Mouse (Mus musculus): ENCODE measurements around the gene Abcb9. TPM values are rescaled to one million over a fixed set of nuclear protein-coding genes. Genes with fewer than 3 reads are reported as not detected.

Gene Abcb9
- 7.0 and 7.8 TPM in 2 replicates for polyA plus RNA-seq (2012; rRNA removed)

- Histone ChIP-seq H3K4me3 (ENCODE audit: extremely low read depth, insufficient read depth, insufficient read length) (peak within 1 kb of the TSS; percentile 53), H3K36me3 (ENCODE audit: control insufficient read depth, insufficient read depth, low read length) (no peaks in the 10 kb centered on the region), H3K27ac (ENCODE audit: insufficient read depth, low read length) (no peak within 1 kb of the TSS), H3K27me3 (ENCODE audit: control insufficient read depth, insufficient read depth, low read length) (no peaks in the 10 kb centered on the region), H3K4me1 (ENCODE audit: control insufficient read depth, insufficient read depth, insufficient read length) (peaks cover 8% of the 10 kb centered on the region; the same call in 1 of the 2 replicates)
- 1% methylated on average over 42 of the region's 42 CpGs for WGBS
- no peak; the same call in 1 of the 2 replicates for TF ChIP-seq POLR2A (IDR thresholded peaks at IDR 0.05; ENCODE audit: low read depth, low read length)
- no peak for TF ChIP-seq CTCF (IDR thresholded peaks at IDR 0.05; ENCODE audit: extremely low read depth, insufficient read depth, insufficient read length, insufficient replicate concordance)
- DNase-seq (ENCODE audit: low read depth in 1 of 2, low spot score in 2 of 2) = peak; percentile 91 to 99
Measured at GRCm38 (mm10) chr5:124095596-124096232, at the start of gene Abcb9. TSS of gene Abcb9 (minus strand) at chr5:124095798.

- Histone ChIP-seq H3K36me3 (ENCODE audit: control insufficient read depth, insufficient read depth, low read length) (peaks cover 14% of the 10 kb centered on the region), H3K27me3 (ENCODE audit: control insufficient read depth, insufficient read depth, low read length) (no peaks in the 10 kb centered on the region), H3K27ac (ENCODE audit: insufficient read depth, low read length) (no peak overlapping the region), H3K4me1 (ENCODE audit: control insufficient read depth, insufficient read depth, insufficient read length) (no peaks in the 10 kb centered on the region), H3K4me3 (ENCODE audit: extremely low read depth, insufficient read depth, insufficient read length) (no peak overlapping the region)
- TF ChIP-seq CTCF (IDR thresholded peaks at IDR 0.05; ENCODE audit: extremely low read depth, insufficient read depth, insufficient read length, insufficient replicate concordance) (no peak), POLR2A (IDR thresholded peaks at IDR 0.05; ENCODE audit: low read depth, low read length) (no peak)
- DNase-seq (ENCODE audit: low read depth in 1 of 2, low spot score in 2 of 2) = no peak
- 82% methylated on average over 7 of the region's 7 CpGs for WGBS
Measured at GRCm38 (mm10) chr5:124138066-124138465, 42.5 kb upstream of the Abcb9 start.

DNA sequence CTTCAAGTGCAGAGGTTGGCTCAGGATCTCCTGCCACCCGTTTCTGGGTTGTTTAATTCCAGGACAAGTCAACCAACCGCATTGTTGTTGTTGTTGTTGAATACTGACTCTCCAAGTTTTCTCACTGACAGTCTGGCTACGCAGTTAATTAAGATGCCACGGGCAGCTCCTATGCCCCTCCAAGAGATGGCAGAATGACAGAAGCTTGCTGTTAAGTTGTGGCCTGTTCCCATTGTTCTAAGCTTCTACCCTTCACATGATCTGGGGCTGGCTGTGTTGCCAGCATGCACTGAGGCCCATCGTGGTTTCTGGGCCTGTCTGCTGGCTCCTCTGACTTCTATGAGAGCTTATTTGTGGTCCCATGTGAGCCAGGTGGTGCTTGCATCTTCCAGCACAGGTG, 38.7 kb upstream of the Abcb9 start:
- 80% methylated on average over 5 of the region's 5 CpGs for WGBS

GRCm38 (mm10) chr5:124125093-124125492, 29.5 kb upstream of the Abcb9 start:
- H3K27ac ChIP-seq (ENCODE audit: insufficient read depth, low read length) = no peak overlapping the region
- 93% methylated on average over 11 of the region's 11 CpGs for WGBS
- H3K4me1 ChIP-seq (ENCODE audit: control insufficient read depth, insufficient read depth, insufficient read length) = no peaks in the 10 kb centered on the region; the same call in 1 of the 2 replicates
- no peak for DNase-seq (ENCODE audit: low read depth in 1 of 2, low spot score in 2 of 2)
- no peaks in the 10 kb centered on the region for H3K27me3 ChIP-seq (ENCODE audit: control insufficient read depth, insufficient read depth, low read length)
- TF ChIP-seq POLR2A (IDR thresholded peaks at IDR 0.05; ENCODE audit: low read depth, low read length) = no peak
- TF ChIP-seq CTCF (IDR thresholded peaks at IDR 0.05; ENCODE audit: extremely low read depth, insufficient read depth, insufficient read length, insufficient replicate concordance) = no peak
- no peak overlapping the region for H3K4me3 ChIP-seq (ENCODE audit: extremely low read depth, insufficient read depth, insufficient read length)
- H3K36me3 ChIP-seq (ENCODE audit: control insufficient read depth, insufficient read depth, low read length) = peaks cover 15% of the 10 kb centered on the region

More for the DNA sequence above, 38.7 kb upstream of the Abcb9 start:
- TF ChIP-seq CTCF (IDR thresholded peaks at IDR 0.05; ENCODE audit: extremely low read depth, insufficient read depth, insufficient read length, insufficient replicate concordance) (no peak), POLR2A (IDR thresholded peaks at IDR 0.05; ENCODE audit: low read depth, low read length) (no peak)
- Histone ChIP-seq H3K27ac (ENCODE audit: insufficient read depth, low read length) (no peak overlapping the region), H3K4me3 (ENCODE audit: extremely low read depth, insufficient read depth, insufficient read length) (no peak overlapping the region), H3K27me3 (ENCODE audit: control insufficient read depth, insufficient read depth, low read length) (no peaks in the 10 kb centered on the region), H3K4me1 (ENCODE audit: control insufficient read depth, insufficient read depth, insufficient read length) (no peaks in the 10 kb centered on the region), H3K36me3 (ENCODE audit: control insufficient read depth, insufficient read depth, low read length) (peaks cover 20% of the 10 kb centered on the region)
- no peak for DNase-seq (ENCODE audit: low read depth in 1 of 2, low spot score in 2 of 2)

- H3K36me3 ChIP-seq (ENCODE audit: control insufficient read depth, insufficient read depth, low read length) = peaks cover 21% of the 10 kb centered on the region
- 94% methylated on average over 18 of the region's 18 CpGs for WGBS
- TF ChIP-seq POLR2A (IDR thresholded peaks at IDR 0.05; ENCODE audit: low read depth, low read length) (no peak), CTCF (IDR thresholded peaks at IDR 0.05; ENCODE audit: extremely low read depth, insufficient read depth, insufficient read length, insufficient replicate concordance) (no peak)
- H3K4me3 ChIP-seq (ENCODE audit: extremely low read depth, insufficient read depth, insufficient read length) = no peak overlapping the region
- no peaks in the 10 kb centered on the region for H3K27me3 ChIP-seq (ENCODE audit: control insufficient read depth, insufficient read depth, low read length)
- no peak overlapping the region for H3K27ac ChIP-seq (ENCODE audit: insufficient read depth, low read length)
- no peak for DNase-seq (ENCODE audit: low read depth in 1 of 2, low spot score in 2 of 2)
- peaks cover 7% of the 10 kb centered on the region for H3K4me1 ChIP-seq (ENCODE audit: control insufficient read depth, insufficient read depth, insufficient read length)
Measured at GRCm38 (mm10) chr5:124122357-124122756, 26.8 kb upstream of the Abcb9 start.

GRCm38 (mm10) chr5:124119204-124119603, 23.6 kb upstream of the Abcb9 start:
- WGBS = 39% methylated on average over 5 of the region's 5 CpGs
- H3K4me1 ChIP-seq (ENCODE audit: control insufficient read depth, insufficient read depth, insufficient read length) = peaks cover 13% of the 10 kb centered on the region
- peaks cover 23% of the 10 kb centered on the region for H3K36me3 ChIP-seq (ENCODE audit: control insufficient read depth, insufficient read depth, low read length)
- no peak overlapping the region for H3K27ac ChIP-seq (ENCODE audit: insufficient read depth, low read length)
- H3K27me3 ChIP-seq (ENCODE audit: control insufficient read depth, insufficient read depth, low read length) = no peaks in the 10 kb centered on the region
- H3K4me3 ChIP-seq (ENCODE audit: extremely low read depth, insufficient read depth, insufficient read length) = no peak overlapping the region
- DNase-seq (ENCODE audit: low read depth in 1 of 2, low spot score in 2 of 2) = no peak
- TF ChIP-seq CTCF (IDR thresholded peaks at IDR 0.05; ENCODE audit: extremely low read depth, insufficient read depth, insufficient read length, insufficient replicate concordance) (no peak), POLR2A (IDR thresholded peaks at IDR 0.05; ENCODE audit: low read depth, low read length) (no peak)
